In the genomic region with DNA sequence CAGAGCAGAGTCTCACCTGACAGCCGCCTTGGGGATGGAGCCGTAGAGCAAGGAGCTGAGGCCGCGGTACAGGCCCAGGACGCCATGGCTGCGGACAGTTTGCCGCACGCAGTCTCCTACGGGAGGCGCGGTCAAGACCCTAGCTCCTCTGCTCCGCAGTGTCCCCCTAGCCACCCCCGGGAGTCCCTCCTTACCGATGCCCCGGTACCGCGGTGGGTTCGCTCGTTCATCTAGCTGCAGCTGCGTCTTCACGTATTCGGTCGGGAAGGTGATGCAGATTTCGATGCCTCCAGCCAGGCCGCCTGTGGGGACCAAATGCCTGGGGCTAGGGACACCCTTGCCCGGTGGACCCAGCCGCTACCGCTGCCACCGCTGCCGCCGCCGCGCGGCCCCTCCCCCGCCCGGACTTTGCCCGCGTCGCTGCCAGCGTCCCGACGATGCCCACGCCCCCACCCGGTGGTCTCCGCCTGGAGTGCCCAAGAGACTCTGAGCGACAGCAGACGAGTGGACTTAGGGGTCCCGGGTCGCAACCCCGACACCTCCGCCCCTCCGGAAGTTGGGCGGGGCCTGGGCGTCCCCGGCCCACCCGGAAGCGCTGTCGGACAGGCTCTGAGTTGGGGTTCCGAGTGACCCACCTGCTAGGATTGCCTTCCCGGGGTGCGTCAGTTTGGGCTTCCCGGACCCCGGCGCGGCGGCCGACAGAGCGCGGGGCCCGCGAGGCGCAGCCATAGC, we compare ENCODE assay signal across 8 mouse cellular contexts. TPM values are rescaled to one million over a fixed set of nuclear protein-coding genes. Genes with fewer than 3 reads are reported as not detected.
A peak's percentile ranks its signal among the peaks of the same experiment; 100 is the strongest.
DNase-seq lines count a peak whose midpoint lies in the region; ATAC-seq and TF ChIP-seq lines count a peak whose summit lies in the region.

No protein-coding gene starts in this region.

- no peaks in the 10 kb centered on the region for H3K9me3 ChIP-seq in embryonic facial prominence, embryonic 15.5 days (replicated peaks)
- no peaks in the 10 kb centered on the region for H3K9me3 ChIP-seq in liver, embryonic 15.5 days (replicated peaks)
- no peaks in the 10 kb centered on the region for H3K9me3 ChIP-seq in neural tube, embryonic 13.5 days

- TF ChIP-seq POLR2A in kidney, adult 2 months (IDR thresholded peaks at IDR 0.05; ENCODE audit: low read depth, low read length): no peak

- WGBS in kidney, adult 2 months: 3% methylated on average over 72 of the region's 72 CpGs
- under 1% methylated on average over 72 of the region's 72 CpGs for WGBS in embryonic facial prominence, embryonic 15.5 days
- 2% methylated on average over 72 of the region's 72 CpGs for WGBS in liver, embryonic 15.5 days (ENCODE audit: insufficient replicate concordance)
- WGBS in neural tube, embryonic 13.5 days: under 1% methylated on average over 72 of the region's 72 CpGs

- ATAC-seq in embryonic facial prominence, embryonic 15.5 days (ENCODE audit: insufficient number of reproducible peaks, low FRiP score, low TSS enrichment, low read depth): no peak; the same call in none of the 2 replicates
- ATAC-seq in inflammation-experienced regulatory T-cells, adult 6 months: peak; percentile 30
- peak; percentile 19 for ATAC-seq in liver, embryonic 15.5 days (ENCODE audit: insufficient read depth)
- ATAC-seq in neural tube, embryonic 13.5 days (ENCODE audit: low read depth): peak; percentile 49

- H3K4me3 ChIP-seq in kidney, adult 2 months (ENCODE audit: insufficient read depth, low read depth, low read length): peak overlapping the region; percentile 50
- peak overlapping the region; percentile 86 for H3K4me3 ChIP-seq in embryonic facial prominence, embryonic 15.5 days (replicated peaks)
- peak overlapping the region; percentile 91 for H3K4me3 ChIP-seq in liver, embryonic 15.5 days (replicated peaks)
- peak overlapping the region; percentile 86 for H3K4me3 ChIP-seq in neural tube, embryonic 13.5 days

- TF ChIP-seq CTCF in kidney, adult 2 months (conservative IDR thresholded peaks at IDR 0.05; ENCODE audit: insufficient read depth, insufficient read length, low read depth, low read length): no peak

- H3K4me1 ChIP-seq in kidney, adult 2 months (ENCODE audit: control insufficient read depth, insufficient read depth, low read length): peaks cover 2% of the 10 kb centered on the region; the same call in 1 of the 2 replicates
- H3K4me1 ChIP-seq in embryonic facial prominence, embryonic 15.5 days: peaks cover 25% of the 10 kb centered on the region
- peaks cover 53% of the 10 kb centered on the region for H3K4me1 ChIP-seq in liver, embryonic 15.5 days (replicated peaks)
- peaks cover 37% of the 10 kb centered on the region for H3K4me1 ChIP-seq in neural tube, embryonic 13.5 days (replicated peaks)

- no peaks in the 10 kb centered on the region for H3K27me3 ChIP-seq in kidney, adult 2 months (replicated peaks; ENCODE audit: control insufficient read depth, insufficient read depth, low read length)
- no peaks in the 10 kb centered on the region for H3K27me3 ChIP-seq in embryonic facial prominence, embryonic 15.5 days
- no peaks in the 10 kb centered on the region for H3K27me3 ChIP-seq in liver, embryonic 15.5 days
- H3K27me3 ChIP-seq in neural tube, embryonic 13.5 days: no peaks in the 10 kb centered on the region

- no peaks in the 10 kb centered on the region for H3K36me3 ChIP-seq in kidney, adult 2 months (ENCODE audit: control insufficient read depth, insufficient read depth, low read length)
- peaks cover 18% of the 10 kb centered on the region for H3K36me3 ChIP-seq in embryonic facial prominence, embryonic 15.5 days
- peaks cover 15% of the 10 kb centered on the region for H3K36me3 ChIP-seq in liver, embryonic 15.5 days (replicated peaks)
- H3K36me3 ChIP-seq in neural tube, embryonic 13.5 days: peaks cover 19% of the 10 kb centered on the region

- peak overlapping the region; percentile 13; the same call in 1 of the 2 replicates for H3K27ac ChIP-seq in kidney, adult 2 months (ENCODE audit: insufficient read depth, low read depth, low read length)
- H3K27ac ChIP-seq in embryonic facial prominence, embryonic 15.5 days (replicated peaks): peak overlapping the region; percentile 83
- peak overlapping the region; percentile 92 for H3K27ac ChIP-seq in liver, embryonic 15.5 days (replicated peaks)
- peak overlapping the region; percentile 90 for H3K27ac ChIP-seq in neural tube, embryonic 13.5 days (replicated peaks)

- DNase-seq in kidney, adult 2 months: peak; percentile 55
- no peak for DNase-seq in kidney, adult 11 months
- DNase-seq in T-cell, adult 2 months (ENCODE audit: low spot score): peak; percentile 16
- peak; percentile 57 for DNase-seq in thymus, postnatal 25 days

- peak overlapping the region; percentile 67 for H3K9ac ChIP-seq in embryonic facial prominence, embryonic 15.5 days
- peak overlapping the region; percentile 83 for H3K9ac ChIP-seq in liver, embryonic 15.5 days
- H3K9ac ChIP-seq in neural tube, embryonic 13.5 days: peak overlapping the region; percentile 93

- peak overlapping the region; percentile 96 for H3K4me2 ChIP-seq in embryonic facial prominence, embryonic 15.5 days (replicated peaks)
- H3K4me2 ChIP-seq in liver, embryonic 15.5 days: peak overlapping the region; percentile 100
- peak overlapping the region; percentile 89 for H3K4me2 ChIP-seq in neural tube, embryonic 13.5 days

RNA-seq across cellular contexts. Expression of gene Slc25a1, which starts 0.5 kb away (rescaled TPM):
- 300 and 304 TPM in 2 replicates for polyA plus RNA-seq in kidney, adult 2 months (2012; rRNA removed)
- polyA plus RNA-seq in embryonic facial prominence, embryonic 15.5 days (2015; fragmentation: Nextera tagmentation; extraction: Ambion mirVana): 83.0 and 83.6 TPM in 2 replicates
- 10 to 100 TPM in 1 of 3 experiments, 1 to 10 TPM in 2; 4.4 to 12.6 (median 8.2) TPM for polyA plus RNA-seq in inflammation-experienced regulatory T-cells, adult 6 months (2017; shearing (Covaris generic))
- 63.1 and 69.7 TPM in 2 replicates for polyA plus RNA-seq in liver, embryonic 15.5 days (2015; fragmentation: Nextera tagmentation; extraction: Ambion mirVana)
- polyA plus RNA-seq in neural tube, embryonic 13.5 days (2015; fragmentation: Nextera tagmentation; extraction: Ambion mirVana): 163 and 169 TPM in 2 replicates

RNA-seq across cellular contexts. Expression of gene Gsc2, which starts 12.7 kb away (rescaled TPM):
- not detected in 2 replicates for polyA plus RNA-seq in kidney, adult 2 months (2012; rRNA removed)
- polyA plus RNA-seq in embryonic facial prominence, embryonic 15.5 days (2015; fragmentation: Nextera tagmentation; extraction: Ambion mirVana): not detected in 2 replicates
- not detected for polyA plus RNA-seq in inflammation-experienced regulatory T-cells, adult 6 months (2017; shearing (Covaris generic))
- not detected in 2 replicates for polyA plus RNA-seq in liver, embryonic 15.5 days (2015; fragmentation: Nextera tagmentation; extraction: Ambion mirVana)
- not detected in 2 replicates for polyA plus RNA-seq in neural tube, embryonic 13.5 days (2015; fragmentation: Nextera tagmentation; extraction: Ambion mirVana)

RNA-seq across cellular contexts. Expression of gene Ess2, which starts 16.4 kb away (rescaled TPM):
- 14.2 and 16.2 TPM in 2 replicates for polyA plus RNA-seq in kidney, adult 2 months (2012; rRNA removed)
- polyA plus RNA-seq in embryonic facial prominence, embryonic 15.5 days (2015; fragmentation: Nextera tagmentation; extraction: Ambion mirVana): 35.0 and 40.8 TPM in 2 replicates
- 10 to 100 TPM; 29.9 to 45.9 (median 39.7) TPM for polyA plus RNA-seq in inflammation-experienced regulatory T-cells, adult 6 months (2017; shearing (Covaris generic))
- 9.9 and 10.0 TPM in 2 replicates for polyA plus RNA-seq in liver, embryonic 15.5 days (2015; fragmentation: Nextera tagmentation; extraction: Ambion mirVana)
- 43.9 and 48.2 TPM in 2 replicates for polyA plus RNA-seq in neural tube, embryonic 13.5 days (2015; fragmentation: Nextera tagmentation; extraction: Ambion mirVana)

RNA-seq across cellular contexts. Expression of gene Tssk2, which starts 29.1 kb away (rescaled TPM):
- polyA plus RNA-seq in kidney, adult 2 months (2012; rRNA removed): 0.05 and 0.27 TPM in 2 replicates
- 0.12 TPM in 1 of 2 replicates, not detected in the other for polyA plus RNA-seq in embryonic facial prominence, embryonic 15.5 days (2015; fragmentation: Nextera tagmentation; extraction: Ambion mirVana)
- polyA plus RNA-seq in inflammation-experienced regulatory T-cells, adult 6 months (2017; shearing (Covaris generic)): under 1 TPM in 1 of 3 experiments, not detected in 2; 0.43 TPM
- polyA plus RNA-seq in liver, embryonic 15.5 days (2015; fragmentation: Nextera tagmentation; extraction: Ambion mirVana): not detected in 2 replicates
- polyA plus RNA-seq in neural tube, embryonic 13.5 days (2015; fragmentation: Nextera tagmentation; extraction: Ambion mirVana): not detected in 2 replicates

RNA-seq across cellular contexts. Expression of gene Dgcr2, which starts 29.2 kb away (rescaled TPM):
- 99.8 and 127 TPM in 2 replicates for polyA plus RNA-seq in kidney, adult 2 months (2012; rRNA removed)
- polyA plus RNA-seq in embryonic facial prominence, embryonic 15.5 days (2015; fragmentation: Nextera tagmentation; extraction: Ambion mirVana): 86.0 and 90.2 TPM in 2 replicates
- 10 to 100 TPM; 16.4 to 21.8 (median 19.9) TPM for polyA plus RNA-seq in inflammation-experienced regulatory T-cells, adult 6 months (2017; shearing (Covaris generic))
- polyA plus RNA-seq in liver, embryonic 15.5 days (2015; fragmentation: Nextera tagmentation; extraction: Ambion mirVana): 18.3 and 22.0 TPM in 2 replicates
- 86.3 and 89.6 TPM in 2 replicates for polyA plus RNA-seq in neural tube, embryonic 13.5 days (2015; fragmentation: Nextera tagmentation; extraction: Ambion mirVana)

Comparison
In these comparisons a context has a peak if more than half of its experiments do, and no peak if none do; other contexts are left out.
1. H3K27ac ChIP-seq: peak in every context shown above with its lines; median percentile 92 in liver, embryonic 15.5 days; 90 in neural tube, embryonic 13.5 days; 83 in embryonic facial prominence, embryonic 15.5 days; 13 in kidney, adult 2 months.